Mouse (Mus musculus) thymus, postnatal 14 days (tissue): ENCODE measurements around the gene Pafah1b1.

Source experiments
- DNase-seq: peaks from one replicate; pipeline ENCODE4 v3.0.0; 2021

Pafah1b1 gene

DNA sequence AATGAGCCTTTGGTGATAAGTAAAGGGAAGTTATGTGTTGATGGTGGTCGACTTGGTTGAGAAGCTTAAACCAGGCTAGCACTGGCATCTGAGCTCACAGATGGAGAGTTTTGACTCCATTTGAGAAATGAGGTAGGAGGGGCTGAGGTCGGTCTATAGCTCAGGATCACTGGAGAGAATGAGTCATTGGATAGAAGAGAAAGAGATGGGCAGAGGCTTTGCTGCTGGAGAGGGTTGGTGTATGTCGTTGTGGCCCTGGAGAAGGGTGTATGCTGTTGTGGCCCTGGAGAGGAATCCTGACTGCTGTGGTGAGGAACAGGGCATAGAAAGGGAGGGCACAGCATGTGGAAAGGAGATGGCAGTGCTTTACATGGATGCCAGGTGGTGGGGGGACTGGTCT is 68.5 kb downstream of the Pafah1b1 start:
- DNase-seq, result no peak

DNA sequence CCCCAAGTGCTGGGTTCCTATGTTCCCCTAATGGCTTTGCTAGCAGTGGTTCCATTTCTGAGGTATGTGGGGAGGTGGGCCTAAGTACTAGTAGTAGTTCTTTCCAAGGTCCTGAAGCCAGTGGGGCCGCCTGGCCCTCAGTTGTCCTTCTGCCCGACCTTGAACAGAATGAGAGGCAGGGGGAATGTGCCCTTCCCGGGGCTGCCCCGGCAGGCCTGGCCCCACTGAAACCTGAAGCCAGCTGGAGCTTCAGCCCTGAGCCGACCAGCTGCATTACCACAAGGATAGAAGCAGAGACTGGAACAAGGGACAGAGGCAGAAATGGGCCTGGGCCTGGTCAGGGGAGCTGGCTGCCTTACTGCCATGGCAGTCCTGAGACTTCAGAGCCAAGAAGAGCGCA is 71.1 kb downstream of the Pafah1b1 start:
- no peak for DNase-seq

DNA sequence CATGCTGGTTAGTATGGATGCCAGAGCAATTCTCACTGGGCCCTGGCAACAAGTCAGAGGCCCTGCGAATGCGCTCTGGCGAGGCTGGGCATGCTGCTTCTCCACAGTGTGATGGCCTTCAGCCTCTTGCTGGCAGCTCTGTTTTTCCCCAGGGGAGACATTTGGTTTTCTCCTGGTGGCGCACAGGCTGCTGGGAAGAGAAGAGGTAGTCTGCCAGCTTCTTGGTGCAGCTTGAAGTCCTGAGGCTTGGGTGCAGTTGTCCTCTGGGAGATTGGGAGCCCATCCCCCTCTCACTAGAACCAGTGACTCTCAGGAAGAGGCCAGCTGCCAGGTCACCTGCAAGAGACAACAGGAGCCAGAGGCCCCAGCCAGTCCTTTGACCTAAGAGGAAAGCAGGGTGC is 71.7 kb downstream of the Pafah1b1 start:
- no peak for DNase-seq

DNA sequence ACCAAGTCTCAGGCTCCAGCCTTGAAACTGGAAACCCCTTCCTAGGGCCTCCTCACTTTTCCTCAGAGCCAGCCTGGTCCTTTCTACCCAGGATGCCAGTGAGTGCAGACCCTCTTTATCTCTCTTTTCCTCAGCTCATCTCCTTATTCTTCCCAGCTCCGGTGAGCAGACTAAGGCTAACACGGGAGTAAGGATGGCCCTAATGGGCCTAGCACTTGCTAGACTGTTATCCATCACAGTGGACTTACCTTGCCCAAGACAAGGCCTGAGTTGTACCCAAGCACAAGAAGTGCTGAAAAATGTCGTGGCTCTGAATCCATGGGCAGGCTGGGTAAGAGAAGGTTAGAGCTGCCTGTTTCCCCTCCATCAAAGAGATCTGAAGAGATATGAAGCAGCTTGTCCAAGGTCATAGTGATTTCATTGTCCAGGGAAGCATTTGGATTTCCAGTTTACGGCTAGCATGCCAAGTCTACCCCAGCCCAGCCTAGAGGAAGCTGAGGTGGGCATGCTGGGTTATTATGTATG is 73.8 kb downstream of the Pafah1b1 start:
- no peak for DNase-seq

DNA sequence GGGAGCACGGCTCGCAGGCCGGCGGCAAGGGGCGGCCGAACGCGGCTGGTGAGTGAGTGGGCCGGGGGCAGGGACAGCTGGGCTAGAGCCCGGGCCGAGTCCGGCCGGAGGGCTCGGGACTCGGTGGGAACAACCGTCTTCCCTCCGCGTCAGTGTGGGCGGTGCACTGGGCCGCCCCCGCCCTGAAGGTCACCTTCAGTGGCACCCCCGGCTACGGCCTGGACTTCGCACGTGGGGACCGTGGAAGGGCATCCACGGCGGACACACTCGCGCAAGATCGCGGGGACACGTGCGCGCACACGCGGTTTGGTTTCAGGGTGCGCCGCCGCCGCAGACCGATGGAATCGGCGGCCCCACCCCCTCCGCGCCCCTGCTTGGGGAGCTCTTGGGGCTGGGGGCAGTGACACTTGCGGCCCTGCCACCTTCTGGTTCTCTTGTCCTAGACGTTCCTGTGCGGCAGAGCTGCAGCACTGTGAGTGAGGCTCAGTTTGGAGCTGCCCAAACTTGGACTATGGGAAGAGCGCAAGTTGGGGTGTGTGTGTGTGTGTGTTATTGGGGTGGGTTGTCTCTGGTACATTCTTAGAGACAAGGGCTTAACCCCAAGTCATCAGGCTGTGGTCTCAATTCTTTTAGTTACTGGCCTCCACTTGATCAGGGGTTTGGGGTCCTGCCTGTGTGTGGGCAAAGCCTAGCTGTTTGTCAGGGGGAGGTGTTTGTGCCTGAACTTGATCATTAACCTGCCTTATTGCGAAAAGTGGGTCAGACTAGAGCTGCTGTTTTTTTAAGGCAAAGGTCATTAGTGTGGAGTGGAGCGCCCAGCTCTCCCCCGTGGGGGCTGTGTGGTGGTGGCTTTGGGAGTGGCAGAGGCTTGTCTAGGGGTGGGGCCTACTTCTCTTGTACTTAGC is 74.6 kb downstream of the Pafah1b1 start:
- no peak for DNase-seq

DNA sequence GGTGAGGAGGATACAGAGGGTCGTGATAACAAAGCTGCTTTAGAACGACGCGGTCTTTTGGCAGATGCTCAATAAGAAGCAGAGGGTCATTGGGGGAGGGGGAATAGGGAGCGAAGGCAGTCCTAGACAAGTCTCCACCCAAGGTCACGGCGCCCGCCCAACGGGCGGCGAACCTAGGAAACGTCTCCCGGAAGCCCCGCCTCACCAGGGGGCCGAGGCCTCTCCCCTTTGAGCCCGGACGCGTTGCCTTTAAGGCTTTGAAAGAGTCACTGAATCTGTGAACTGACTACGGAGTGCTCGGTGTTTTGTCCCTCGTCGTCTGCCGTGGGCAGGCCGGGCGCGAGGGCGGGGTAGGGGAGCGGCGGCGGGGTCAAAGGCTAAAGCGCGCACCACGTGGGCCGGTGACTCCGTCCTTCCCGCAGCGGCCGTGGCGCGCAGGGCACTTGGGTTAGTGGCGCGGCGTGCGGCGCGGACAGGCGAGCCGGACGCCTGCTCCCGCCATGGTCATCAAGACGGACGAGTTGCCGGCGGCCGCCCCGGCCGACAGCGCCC is 75.3 kb downstream of the Pafah1b1 start, which contains the start of gene Cluh:
Cluh (plus strand) TSS at position 401 of the 552 bp plus-strand sequence.
- DNase-seq, result peak; percentile 98

DNA sequence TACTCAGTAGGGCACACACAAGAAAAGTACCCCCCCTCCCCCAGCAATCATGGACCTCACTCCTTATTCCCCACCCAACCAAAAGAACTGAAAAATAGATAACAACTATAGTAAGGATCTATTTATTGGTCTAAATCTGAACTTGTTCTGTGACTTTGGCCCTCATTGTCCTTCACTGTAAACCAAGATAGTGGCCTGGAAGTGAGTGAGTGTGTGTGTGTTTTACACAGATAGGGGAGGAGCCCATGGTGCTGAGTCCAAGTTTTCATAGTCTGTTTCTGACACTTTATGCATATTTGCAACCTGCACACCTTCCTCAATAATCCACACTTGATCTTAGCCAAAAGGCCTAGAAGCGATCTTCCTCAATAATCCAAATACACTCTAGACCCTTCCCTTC is 75.8 kb downstream of the Pafah1b1 start:
- DNase-seq, result no peak

DNA sequence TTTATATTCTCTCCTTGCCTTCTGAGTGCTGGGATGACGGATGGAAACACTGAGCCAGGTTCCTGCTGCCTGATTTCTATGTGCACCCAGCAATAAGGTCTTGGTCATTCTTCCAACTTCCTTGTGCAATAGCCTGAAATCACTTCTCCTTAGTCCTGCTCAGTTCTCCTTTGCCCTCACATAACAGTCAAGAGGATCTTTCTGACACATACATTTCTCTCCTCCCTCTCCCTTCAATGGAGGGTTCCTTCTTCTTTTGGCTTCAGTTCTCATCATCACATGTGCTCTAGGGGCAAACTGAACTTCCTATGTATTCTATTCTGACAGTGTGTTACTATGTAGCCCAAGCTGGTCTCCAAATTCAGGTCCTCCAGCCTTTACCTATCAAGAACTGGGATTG is 76.5 kb downstream of the Pafah1b1 start:
- DNase-seq, result no peak

DNA sequence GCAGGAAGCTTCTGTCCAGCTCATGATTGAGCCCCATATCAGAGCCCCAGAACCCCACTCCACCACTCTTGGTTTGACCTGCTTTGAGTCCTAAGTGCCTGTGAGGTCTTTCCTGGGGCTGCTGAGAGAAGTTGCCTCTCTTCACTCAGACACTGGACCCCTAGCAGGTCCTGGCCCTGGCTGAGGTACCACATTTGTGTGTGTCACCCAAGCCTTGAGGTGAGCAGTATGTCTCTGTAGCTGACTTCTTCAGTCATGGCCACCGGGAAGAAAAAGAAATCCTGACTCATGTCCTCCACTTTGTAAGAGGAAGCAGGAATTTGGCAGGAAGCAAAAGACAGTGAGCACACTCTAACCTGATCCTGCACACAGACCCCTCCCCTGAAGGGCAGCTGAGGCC is 84.8 kb downstream of the Pafah1b1 start:
- DNase-seq, result no peak

DNA sequence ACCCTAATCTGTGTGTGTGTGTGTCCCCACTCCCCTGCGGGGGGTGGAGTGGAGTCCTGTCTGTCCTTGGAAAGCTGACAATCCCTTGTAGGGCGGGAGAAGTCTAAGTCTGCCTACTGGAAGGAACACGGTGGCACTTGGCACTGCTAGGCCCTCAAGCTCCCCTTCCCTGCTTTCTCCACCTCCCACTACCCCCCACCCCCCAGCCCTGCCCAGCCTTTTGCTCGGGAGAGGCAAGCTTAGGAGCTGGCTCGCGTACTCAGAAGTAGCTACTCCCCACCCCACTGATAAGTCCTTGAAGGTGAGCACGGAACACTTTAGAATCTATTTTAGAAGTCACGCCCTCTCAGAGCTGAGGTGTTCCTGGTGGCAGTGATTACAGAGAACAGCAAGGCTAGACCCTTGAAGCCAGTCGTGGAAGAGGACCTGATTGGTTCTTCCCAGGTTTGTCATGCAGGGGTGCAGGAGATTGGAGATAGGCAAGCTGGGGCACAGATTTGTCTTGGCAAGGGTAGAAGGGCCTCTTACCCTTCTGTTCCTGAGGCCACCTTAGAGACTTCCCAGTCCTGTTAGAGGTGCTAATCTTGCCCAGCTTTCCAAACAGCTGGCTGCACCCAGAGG is 85.6 kb downstream of the Pafah1b1 start:
- no peak for DNase-seq

DNA sequence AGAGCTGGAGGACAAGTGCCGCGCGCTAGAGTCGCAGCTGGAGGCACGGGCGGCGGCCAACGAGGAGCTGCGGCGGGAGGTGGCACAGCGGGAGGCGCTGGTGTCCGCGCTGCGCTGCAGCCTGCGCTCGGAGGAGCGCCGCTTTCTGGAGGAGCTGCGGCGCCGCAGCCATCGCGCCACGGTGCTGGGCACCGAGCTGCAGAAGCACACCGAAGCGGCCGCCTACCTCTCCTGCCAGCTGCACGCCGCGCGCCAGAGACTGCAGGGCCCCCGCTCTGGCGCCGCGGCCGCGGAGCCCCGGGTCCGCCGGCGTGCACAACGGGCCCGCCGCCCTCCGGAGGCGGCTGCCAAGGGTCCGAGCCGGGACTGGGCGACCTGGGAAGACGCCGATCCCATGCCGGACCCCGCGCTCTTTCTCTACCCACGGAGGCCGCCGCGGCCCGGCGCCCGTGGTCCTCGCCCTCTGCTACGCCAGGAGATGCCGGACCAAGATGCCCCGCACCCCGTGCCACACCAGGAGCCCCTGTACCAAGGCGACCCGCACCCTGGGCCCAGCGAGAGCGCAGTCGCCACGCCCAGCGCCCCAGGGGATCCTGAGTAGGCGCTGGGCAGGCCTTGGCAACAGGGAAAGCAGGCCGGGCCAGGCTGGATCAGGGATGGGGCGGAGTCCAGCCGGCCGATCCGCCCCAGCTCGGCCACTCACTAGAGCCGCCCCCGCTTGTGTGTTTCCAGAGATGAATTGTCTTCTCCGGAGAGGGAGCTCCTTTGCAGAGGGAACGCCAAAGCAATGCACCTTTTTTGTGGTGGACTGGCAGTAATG is 86.3 kb downstream of the Pafah1b1 start:
- DNase-seq, result peak; percentile 76

DNA sequence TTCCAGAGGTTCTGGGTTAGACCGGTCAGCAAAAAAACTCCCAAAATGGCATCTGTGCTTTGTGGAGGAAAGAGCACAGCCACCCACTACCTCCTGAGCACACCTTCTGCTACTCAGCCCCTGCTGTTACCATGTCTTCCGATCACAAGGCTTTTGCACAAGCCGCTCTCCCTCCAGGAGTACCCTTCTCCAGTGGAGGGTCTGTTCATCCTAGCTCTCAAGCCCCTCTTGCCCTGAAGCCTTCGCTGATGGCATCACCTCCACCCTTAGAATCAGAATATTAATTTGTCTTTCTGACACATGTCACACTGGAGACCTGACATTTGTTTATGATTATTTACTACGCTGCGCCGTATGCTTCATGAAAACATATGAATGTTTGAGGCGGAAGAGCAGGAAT is 87.0 kb downstream of the Pafah1b1 start:
- no peak for DNase-seq

DNA sequence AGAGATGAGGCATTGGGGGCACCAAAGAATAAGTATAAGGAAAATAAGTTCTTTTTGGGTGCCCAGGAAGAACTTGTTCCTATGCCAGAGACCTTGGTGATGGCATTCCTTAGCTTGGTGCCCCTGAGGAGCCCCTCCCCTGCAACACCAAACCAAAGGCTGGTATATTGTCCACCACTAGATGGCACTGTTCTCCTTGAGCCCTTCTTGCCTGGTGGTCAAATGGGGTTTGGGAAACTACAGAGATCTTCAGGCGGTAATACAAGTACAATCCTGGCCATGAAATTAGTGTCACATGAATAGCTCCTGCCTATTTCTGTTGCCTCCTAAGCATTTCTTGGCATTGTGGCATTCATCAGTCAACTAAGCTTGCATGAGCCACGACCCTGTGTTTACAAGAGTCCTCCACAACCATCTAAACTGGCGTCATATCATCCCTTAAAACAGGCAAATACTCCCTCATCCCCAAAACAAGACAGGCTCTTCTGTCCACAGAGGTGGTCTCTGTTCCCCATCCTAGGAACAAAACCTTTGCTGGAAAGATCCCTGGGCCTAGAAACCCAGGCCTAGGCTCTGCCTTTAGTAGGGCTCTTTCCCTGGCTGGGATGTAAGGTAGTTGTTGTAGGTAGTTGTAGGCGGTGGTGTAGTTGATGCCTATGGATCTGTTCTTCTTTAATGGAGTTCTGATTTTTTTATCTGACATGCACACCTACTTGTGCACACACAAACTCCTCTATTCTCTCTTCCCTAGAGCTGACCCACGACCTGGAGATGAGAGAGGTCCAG is 89.8 kb downstream of the Pafah1b1 start:
- DNase-seq, result peak; percentile 69

DNA sequence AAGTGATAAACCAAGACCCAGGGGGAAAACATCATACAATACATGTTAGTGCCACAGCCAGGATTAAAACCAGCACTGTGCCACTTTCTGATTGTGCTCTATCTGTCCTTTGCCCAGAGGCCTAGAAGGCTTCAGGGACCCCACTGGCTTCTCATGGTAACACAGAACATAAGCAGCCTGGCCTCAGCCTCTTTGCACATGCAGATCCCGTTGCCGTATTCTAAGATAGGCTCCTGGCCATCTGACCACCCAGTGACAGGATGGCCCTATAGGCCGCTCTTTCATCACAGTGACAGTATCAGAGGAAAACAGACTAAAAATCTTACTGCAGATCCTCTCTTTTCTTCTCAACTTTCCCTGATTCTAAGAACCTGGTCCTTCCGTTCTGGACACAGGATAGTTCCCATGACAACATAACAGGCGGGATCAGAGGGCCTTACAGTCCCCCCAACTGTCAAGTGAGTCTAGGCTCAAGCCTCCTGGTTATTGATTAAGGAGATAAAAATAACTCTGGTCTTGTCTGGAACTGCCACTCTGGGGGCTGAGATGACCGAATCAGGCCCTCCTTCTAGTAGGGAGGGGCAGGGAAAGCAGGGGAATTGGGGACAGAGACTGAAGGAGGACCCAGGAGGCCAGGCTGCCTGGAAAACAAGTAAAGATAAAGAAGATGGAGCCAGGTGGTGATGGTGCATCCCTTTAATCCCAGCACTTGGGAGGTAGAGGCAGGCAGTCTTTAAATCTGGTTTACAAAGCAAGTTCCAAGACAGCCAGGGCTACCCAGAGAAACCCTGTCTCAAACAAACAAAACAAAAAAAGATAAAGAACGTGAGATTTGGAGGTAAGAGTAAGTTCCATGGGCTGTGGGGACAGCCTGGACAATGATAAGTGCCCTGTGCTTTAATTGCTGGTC is 92.3 kb downstream of the Pafah1b1 start:
- no peak for DNase-seq

DNA sequence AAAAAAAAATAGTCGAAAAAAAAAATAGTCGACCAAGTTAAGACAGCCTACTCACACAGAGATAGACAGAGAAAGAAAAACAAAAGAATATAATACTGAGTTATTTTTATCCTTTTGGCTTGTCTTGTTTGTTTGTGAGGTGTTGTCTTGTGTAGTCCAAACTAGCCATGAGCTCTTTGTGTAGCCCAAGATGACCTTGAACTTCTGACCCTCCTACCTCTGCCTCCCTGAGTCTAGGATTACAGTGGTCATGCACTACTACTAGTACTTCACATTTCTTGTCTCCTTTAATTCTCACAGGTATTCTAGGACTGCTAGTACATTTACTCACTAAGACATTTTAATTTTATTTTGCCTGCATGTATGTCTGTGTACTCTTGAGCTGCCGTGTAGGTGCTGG is 97.0 kb downstream of the Pafah1b1 start:
- no peak for DNase-seq

DNA sequence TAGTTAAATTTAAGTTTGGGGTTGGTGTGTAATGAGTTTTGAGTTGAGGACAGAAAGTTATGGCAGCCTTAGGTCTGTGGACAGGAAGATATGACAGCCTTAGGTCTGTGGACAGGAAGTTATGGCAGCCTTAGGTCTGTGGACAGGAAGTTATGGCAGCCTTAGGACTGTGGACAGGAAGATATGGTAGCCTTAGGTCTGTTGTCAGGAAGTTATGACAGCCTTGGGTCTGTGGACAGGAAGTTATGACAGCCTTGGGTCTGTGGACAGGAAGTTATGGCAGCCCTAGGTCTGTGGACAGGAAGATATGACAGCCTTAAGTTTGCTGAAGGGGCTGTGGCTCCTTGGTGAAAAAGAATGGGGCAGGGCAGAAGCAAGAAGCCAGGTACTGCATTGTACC is 99.1 kb downstream of the Pafah1b1 start:
- DNase-seq, result no peak
